Mouse (Mus musculus): ENCODE results near the gene 1700001P01Rik.

Gene 1700001P01Rik

GRCm38 (mm10) chr11:97809235-97810121 lies 33.8 kb upstream of the 1700001P01Rik start:
- no peak for DNase-seq (ENCODE audit: low read depth, low spot score)

- no peak for DNase-seq (ENCODE audit: low read depth, low spot score)
Observed at GRCm38 (mm10) chr11:97808621-97809234, 33.0 kb upstream of the 1700001P01Rik start.

GRCm38 (mm10) chr11:97808093-97808492 lies 32.4 kb upstream of the 1700001P01Rik start:
- no peak for DNase-seq (ENCODE audit: low read depth, low spot score)

- no peak for DNase-seq (ENCODE audit: low read depth, low spot score)
Observed at GRCm38 (mm10) chr11:97807626-97808025, 31.9 kb upstream of the 1700001P01Rik start.

GRCm38 (mm10) chr11:97806613-97806964 lies 30.9 kb upstream of the 1700001P01Rik start:
- no peak for DNase-seq (ENCODE audit: low read depth, low spot score)

- DNase-seq (ENCODE audit: low read depth, low spot score) = no peak
Observed at GRCm38 (mm10) chr11:97805662-97806612, 30.2 kb upstream of the 1700001P01Rik start.

- no peak for DNase-seq (ENCODE audit: low read depth, low spot score)
Observed at GRCm38 (mm10) chr11:97804841-97805661, 29.3 kb upstream of the 1700001P01Rik start.

GRCm38 (mm10) chr11:97803847-97804246 lies 28.1 kb upstream of the 1700001P01Rik start:
- DNase-seq (ENCODE audit: low read depth, low spot score) = no peak

- DNase-seq (ENCODE audit: low read depth, low spot score) = no peak
Observed at GRCm38 (mm10) chr11:97802495-97802894, 26.8 kb upstream of the 1700001P01Rik start.

- DNase-seq (ENCODE audit: low read depth, low spot score) = no peak
Observed at GRCm38 (mm10) chr11:97802194-97802470, 26.4 kb upstream of the 1700001P01Rik start.

- no peak for DNase-seq (ENCODE audit: low read depth, low spot score)
Observed at GRCm38 (mm10) chr11:97801409-97802193, 25.9 kb upstream of the 1700001P01Rik start.

- DNase-seq (ENCODE audit: low read depth, low spot score) = no peak
Observed at GRCm38 (mm10) chr11:97800691-97801408, 25.1 kb upstream of the 1700001P01Rik start.

- DNase-seq (ENCODE audit: low read depth, low spot score) = no peak
Observed at GRCm38 (mm10) chr11:97799994-97800690, 24.4 kb upstream of the 1700001P01Rik start.

GRCm38 (mm10) chr11:97799146-97799993 lies 23.7 kb upstream of the 1700001P01Rik start:
- peak; percentile 71 for DNase-seq (ENCODE audit: low read depth, low spot score)

GRCm38 (mm10) chr11:97798782-97799145 lies 23.0 kb upstream of the 1700001P01Rik start, which contains the start of gene Lasp1:
Lasp1 (plus strand) TSS chr11:97799000.
- DNase-seq (ENCODE audit: low read depth, low spot score) = no peak

- no peak for DNase-seq (ENCODE audit: low read depth, low spot score)
Observed at GRCm38 (mm10) chr11:97798083-97798435, 22.3 kb upstream of the 1700001P01Rik start.

GRCm38 (mm10) chr11:97797369-97798082 lies 21.8 kb upstream of the 1700001P01Rik start:
- DNase-seq (ENCODE audit: low read depth, low spot score) = no peak

GRCm38 (mm10) chr11:97796910-97797309 lies 21.2 kb upstream of the 1700001P01Rik start:
- DNase-seq (ENCODE audit: low read depth, low spot score) = no peak

Data from telencephalon, adult 2 months (tissue).